Mouse (Mus musculus) heart, adult 2 months (tissue): ENCODE measurements around the gene Enpp1.

Experiments
- CTCF ChIP-seq: fragments of 200-600 bp; IDR thresholded peaks from 2 replicates; pipeline ENCODE4 v1.8.1; 2022; ENCODE audit warnings: antibody characterized with exemption, mild to moderate bottlenecking, moderate library complexity
- EP300 ChIP-seq: fragments of 200-500 bp; IDR thresholded peaks from 2 replicates; pipeline ENCODE4 v1.6.1; 2011; ENCODE audit warnings: low read depth, low read length, control low read depth; ENCODE audit not compliant: insufficient read depth
- POLR2A ChIP-seq: fragments of 200-500 bp; IDR thresholded peaks from 2 replicates; pipeline ENCODE4 v1.6.1; 2011; ENCODE audit warnings: mild to moderate bottlenecking, low read depth, low read length, control low read depth; ENCODE audit not compliant: insufficient read depth

- TF ChIP-seq CTCF: no peak
- no peak for TF ChIP-seq POLR2A
- TF ChIP-seq EP300: no peak
Measured at GRCm38 (mm10) chr10:24638306-24639070, 73.5 kb downstream of the Enpp1 start.
